Mouse (Mus musculus) kidney, postnatal 25 days (tissue): ENCODE results near the gene Atp6v0a1.
"Not testable (repeated sequence)": the region's sequence is repeated elsewhere in the genome, so short reads cannot be mapped to it uniquely, and the experiment has no call there.

Experiments
- DNase-seq, 2 experiments: peaks; one replicate each; pipeline ENCODE4 v3.0.0; 2021; ENCODE audit warnings: mixed read lengths in 2 of 2

Atp6v0a1 gene

DNA sequence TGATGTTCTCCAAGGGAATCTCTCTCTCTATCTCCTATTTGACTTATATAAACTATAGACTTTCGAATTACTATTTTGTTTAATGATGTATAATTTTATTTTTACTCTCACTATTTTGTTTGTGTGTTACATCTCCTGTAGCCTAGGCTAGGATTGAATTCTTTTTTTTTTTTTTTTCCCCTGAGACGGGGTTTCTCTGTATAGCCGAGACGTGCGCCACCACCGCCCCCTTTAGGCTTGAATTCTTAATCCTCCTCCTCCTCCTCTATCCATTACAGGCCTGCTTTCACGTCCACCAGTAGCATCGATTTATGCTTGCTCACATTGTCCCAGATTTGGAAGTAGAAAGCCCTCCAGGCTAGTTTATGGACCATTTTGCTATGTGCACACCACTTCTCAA lies 27.2 kb upstream of the Atp6v0a1 start:
- DNase-seq = no peak

DNA sequence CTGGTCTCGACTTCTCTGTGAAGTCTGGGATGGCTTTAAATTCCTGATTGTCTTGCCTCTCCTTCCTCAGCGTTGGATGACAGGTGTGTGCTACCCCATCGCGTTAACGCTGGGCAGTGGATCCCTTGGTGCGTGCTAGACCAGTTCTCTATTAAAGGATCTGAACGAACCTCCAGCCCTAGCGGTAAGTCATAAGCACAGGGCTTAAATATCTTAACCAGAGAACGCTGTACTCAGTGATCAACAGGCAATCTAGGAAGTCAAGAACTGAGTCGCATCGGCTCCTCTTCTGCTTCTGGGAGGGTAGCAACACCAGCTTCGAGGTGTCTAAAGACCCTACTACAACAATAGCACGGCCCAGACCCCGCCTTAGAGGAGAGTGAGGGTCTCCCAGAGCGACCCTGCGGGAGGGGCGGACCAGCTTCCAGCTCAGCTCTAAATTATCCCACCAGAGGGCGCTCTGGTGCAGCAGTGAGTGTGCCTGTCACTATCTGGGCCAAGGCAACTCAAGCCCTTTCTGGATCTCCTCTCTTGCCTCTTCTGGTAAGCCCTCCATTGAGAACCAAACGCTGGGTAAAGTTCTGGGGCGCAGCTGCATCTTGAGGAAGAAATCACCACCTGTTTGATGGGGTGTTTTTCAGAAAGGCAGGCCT lies 26.0 kb upstream of the Atp6v0a1 start:
- DNase-seq = peak; percentile 77 to 92

DNA sequence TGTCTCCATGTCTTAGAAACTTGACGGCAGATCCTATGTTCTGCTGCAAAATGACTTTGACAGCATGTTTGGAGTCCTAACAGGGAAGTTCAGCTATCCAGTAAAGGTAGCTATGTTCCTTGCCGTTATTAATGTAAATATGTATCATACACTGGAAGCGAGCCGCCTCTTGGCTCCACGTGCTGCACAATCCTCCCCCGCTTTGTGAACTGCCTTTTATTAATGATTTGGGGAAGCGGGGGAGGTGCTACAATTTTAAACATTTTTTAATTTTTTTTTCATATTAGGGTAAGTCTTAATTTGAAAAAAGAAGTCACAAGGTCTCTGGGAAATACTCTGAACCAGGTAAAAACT lies 25.5 kb upstream of the Atp6v0a1 start:
- no peak for DNase-seq

DNA sequence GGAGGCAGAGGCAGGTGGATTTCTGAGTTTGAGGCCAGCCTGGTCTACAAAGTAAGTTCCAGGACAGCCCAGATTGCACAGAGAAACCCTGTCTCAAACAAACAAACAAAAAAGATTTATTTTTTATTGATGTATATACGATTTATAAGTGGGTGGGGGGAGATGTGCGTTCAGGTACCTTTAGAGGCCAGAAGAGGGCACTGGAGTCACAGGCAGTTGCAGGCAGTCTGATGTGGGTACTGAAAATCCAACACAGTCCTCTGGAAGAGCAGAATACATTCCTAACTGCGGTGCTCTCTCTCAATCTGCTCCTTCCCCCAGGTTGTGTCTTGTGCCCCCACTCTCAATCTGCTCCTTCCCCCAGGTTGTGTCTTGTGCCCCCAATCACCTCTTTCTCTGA lies 23.6 kb upstream of the Atp6v0a1 start:
- no peak for DNase-seq

DNA sequence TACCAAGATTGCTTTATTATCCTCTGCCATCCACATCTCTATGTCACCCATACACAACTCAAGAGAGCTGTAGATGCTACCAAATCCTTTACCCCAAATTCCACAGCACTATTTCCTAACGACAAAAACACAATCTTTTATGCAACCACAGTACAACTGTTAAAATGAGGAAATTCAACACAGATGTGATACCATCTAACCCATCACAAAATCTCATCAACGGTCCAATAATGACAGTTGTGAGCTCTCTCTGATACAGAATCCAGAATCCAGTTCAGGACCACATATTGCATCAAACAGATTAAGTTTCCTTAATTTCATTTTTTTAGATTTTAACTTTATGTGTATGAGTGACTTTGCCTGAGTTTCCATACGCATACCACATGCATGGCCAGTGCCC lies 20.6 kb upstream of the Atp6v0a1 start:
- DNase-seq = no peak

DNA sequence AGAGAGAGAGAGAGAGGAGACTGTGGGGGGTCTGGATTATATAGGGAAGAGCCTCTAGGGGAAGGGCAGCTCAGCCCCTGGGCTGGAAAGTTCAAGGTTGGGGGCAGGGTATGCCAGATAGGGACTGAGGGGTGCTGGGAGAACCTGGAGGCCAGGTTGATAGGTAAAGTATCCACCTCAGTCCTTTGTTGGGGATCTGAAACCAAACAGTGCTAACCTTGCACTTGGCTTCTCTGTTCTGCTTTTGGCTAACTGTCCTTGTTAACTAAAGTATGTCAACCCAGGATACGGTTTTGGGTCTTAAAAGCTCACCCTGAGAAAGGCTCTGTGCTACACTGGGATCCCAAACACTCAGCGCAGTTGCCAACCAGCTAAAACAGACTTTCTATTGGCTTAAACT lies 19.6 kb upstream of the Atp6v0a1 start:
- DNase-seq = no peak

DNA sequence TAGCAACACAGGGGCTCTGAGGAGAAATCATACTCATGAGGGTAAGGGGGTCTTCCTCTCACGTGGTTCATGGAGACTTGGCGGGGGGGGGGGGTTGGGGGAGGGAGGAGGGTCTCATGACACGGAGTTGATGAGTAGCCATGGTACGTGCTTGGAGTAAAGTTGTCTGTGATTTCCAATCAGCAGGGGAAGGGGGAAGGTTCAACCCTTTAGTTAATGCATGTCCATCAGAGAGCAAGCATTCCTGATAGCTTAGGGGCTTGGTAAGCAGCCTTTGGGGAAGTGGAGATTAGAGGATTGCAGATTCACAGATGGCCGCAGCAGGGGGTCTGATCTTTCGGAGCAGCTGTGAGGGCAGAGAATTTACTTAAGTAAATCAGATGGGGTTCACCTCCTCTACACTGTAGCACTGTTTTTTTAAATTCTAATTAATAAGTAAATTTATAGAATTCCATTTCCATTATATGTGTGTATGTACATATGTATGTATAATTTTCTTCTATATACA lies 18.2 kb upstream of the Atp6v0a1 start:
- DNase-seq = no peak

DNA sequence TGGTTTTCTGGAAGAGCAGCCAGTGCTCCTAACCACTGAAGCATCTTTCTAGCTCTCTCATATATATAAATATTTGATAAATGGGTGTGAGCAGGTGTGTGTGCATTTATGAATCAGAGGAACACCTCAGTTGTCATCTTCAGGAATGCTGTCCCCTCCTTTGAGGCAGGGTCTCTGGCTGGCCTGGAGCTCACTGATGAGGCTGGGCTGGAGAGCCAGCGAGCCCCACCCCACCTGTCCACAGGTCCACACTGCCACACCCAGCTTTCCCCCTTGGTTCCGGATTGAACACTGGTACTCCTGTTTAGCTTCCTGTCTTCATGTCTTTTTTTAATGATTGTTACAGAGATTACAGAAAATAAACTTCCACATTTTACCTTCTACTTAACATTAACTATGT lies 15.8 kb upstream of the Atp6v0a1 start:
- no peak for DNase-seq

DNA sequence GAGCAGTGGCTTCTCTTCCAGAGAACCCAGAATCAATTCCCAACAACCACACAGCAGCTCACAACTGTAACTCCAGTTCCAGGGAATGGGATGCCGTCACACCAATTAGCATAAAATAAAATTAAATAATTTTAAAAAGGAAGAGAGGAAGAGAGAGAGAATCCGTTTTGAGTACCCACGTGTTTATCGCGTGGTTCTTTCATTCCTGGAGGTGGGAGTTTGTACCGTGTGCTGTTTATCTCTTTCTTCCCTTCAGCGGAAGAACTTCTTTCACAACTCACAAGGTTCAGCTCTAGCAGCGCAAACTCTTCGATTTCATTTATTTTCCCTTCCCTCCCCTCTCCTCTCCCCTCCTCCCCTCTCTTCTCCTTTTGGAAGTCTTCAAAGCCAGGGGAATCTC lies 15.0 kb upstream of the Atp6v0a1 start:
- no peak for DNase-seq

DNA sequence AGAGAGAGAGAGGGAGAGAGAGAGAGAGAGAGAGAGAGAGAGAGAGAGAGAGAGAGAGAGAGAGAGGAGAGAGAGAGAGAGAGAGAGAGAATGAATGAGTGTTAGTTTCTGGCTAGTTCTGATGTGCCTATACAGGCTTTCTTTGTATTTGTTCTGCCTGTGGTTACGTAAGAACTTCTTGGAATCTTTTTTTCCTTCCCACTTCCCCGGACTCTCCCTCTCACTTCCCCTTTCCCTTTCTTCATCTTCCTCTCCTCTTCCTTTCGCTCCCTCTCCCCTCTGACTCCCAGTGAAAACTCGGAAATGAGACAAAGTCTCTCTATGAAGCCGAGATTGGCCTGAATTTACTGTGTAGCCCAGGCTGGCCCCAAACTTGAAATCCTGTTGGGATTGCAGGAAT lies 14.6 kb upstream of the Atp6v0a1 start:
- no peak for DNase-seq

DNA sequence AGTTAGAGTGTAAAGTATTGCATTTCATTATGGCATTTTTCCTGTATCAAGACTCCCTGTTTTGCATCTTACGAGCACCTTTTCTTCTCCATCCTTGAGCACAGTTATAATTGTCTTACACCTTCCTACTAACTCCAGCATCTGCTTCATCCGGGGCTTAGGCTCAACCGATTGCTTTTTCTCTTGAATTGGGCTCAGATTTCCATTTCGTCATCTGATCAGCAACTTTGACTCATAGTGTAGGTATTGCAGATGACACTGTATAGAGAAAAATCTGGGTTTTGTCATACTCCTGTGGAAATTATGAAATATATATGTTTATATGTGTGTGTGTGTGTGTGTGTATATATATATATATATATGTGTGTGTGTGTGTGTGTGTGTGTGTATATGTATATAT lies 12.8 kb upstream of the Atp6v0a1 start:
- no peak for DNase-seq

DNA sequence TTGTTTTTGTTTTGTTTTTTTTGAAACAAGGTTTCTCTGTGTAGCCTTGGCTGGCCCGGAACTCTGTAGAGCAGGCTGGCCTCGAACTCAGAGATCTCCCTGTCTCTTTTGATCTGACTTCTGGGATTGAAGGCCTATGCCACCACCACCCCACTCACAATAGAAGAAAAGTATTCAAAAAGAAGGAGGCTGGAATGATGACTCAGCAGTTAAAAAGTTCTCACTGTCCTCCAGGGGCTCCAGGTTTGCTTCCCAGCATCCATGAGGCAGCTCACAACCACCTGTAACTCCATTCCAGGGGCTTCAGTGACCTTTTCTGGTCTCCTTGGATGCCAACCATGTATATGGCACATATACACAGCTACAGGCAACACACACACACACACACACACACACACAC lies 10.4 kb upstream of the Atp6v0a1 start:
- no peak for DNase-seq

DNA sequence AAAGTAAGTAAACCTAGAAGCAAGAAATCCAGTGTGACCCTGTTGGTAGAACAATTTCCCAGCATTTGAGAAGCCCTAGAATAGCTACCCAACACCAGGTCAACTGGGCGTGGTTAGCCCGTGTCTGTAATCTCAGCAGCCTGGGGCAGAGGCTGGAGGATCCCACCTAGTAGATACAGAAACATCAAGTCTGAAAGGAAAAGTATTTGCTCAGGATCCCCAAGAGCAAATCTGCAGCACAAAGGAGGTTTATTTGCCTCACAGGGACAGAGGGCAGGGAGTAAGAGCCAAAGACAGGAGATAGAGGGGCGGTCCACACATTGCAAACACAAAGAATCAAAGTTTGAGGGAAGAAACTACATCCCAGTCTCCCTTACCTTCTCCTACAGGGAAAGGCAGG lies 10.0 kb upstream of the Atp6v0a1 start:
- no peak for DNase-seq

DNA sequence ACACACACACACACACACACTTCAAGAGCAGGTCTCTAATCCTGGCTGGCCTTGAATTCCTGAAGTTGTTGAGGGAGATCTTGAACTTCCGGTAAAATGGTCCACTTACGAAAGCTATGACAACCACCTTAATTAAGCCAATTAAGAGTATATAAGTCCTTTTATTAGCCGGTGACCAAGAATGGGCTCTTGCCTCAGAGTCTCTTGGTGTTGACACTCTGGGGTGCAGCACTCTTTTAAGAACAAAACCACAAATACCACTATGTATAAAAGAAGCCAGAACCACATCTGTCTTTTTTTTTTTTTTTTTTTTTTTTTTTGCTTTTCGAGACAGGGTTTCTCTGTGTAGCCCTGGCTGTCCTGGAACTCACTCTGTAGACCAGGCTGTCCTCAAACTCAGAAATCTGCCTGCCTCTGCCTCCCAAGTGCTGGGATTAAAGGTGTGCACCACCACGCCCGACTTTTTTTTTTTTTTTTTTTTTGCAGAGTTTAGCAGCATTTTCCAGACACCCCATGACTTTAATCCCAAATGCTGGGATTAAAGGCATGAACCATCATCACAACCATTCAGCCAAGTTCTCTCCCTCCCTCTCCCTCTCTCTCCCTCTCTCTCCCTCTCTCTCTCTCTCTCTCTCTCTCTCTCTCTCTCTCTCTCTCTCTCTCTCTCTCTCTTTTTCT lies 7.2 kb upstream of the Atp6v0a1 start:
- not testable (repeated sequence) for DNase-seq

DNA sequence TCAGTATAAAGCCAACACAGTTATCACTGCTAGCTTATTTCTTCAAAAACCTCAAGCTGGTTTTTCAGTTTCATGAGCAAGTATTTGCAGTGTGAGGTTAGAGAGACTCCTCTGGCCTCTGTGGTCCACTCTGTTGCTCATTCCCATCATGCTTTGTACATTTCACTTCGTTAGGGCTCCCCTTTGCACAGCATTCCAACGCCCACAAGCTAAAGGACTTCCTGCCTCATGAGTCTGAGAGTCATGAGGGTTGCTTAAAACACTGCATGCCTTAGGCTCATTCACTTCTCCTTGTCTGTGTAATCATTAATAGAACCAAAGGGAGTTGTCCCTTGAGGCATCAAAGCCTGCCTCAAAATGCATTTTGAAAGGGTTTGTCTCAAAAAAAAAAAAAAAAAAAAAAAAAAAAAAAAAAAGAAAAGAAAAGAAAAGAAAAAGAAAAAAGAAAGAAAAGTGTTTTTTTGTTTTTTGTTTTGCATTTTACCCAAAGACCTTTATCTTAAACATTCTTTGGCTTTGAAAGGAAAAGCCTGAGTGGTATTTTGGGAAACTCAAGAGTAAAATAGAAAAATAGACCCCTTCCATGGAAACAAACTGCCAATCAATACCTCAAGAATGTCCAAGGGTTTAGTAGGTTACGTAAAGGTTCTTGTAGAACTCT lies 6.1 kb upstream of the Atp6v0a1 start:
- peak; percentile 12 to 64 for DNase-seq

DNA sequence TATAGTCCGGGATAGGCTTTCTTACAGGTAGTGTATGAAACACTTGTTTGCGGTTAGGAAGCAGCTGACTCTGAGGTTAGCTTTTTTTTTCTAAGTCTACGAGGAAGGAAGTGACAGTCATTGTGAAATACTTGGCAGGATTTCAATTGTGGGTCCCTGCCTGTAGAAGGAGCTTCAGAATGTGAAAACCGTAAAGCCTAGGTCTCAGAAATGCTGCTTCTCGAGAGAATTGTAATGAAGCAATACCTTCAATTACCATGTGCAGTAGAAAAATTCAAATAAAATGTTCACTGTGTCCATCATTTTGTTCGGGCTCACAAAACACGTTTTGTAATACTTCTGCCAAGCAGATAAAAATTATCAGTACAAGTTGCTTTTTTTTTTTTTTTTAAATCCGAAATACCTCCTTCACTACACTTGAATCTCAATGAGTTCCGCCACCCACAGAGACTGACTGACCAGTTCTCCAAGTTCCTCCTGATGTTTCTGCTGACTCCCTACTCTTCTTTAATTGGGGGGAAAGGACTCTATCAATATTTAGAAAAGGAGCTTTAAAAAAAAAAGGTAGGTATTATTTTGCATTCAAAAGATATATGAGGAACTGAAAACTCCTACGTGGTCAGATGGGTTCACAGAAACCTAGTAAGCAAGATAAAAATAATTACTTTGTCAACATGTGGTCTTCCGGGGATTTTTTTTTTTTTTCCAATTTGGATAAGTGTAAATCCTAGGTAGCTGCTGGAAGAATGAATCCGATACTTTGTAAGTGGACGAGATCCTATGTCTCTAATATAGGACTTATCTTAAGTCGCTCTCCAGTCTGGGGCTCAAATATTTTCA lies 826 bp upstream of the Atp6v0a1 start:
- DNase-seq = peak in 1 of 2 experiments; percentile 18

DNA sequence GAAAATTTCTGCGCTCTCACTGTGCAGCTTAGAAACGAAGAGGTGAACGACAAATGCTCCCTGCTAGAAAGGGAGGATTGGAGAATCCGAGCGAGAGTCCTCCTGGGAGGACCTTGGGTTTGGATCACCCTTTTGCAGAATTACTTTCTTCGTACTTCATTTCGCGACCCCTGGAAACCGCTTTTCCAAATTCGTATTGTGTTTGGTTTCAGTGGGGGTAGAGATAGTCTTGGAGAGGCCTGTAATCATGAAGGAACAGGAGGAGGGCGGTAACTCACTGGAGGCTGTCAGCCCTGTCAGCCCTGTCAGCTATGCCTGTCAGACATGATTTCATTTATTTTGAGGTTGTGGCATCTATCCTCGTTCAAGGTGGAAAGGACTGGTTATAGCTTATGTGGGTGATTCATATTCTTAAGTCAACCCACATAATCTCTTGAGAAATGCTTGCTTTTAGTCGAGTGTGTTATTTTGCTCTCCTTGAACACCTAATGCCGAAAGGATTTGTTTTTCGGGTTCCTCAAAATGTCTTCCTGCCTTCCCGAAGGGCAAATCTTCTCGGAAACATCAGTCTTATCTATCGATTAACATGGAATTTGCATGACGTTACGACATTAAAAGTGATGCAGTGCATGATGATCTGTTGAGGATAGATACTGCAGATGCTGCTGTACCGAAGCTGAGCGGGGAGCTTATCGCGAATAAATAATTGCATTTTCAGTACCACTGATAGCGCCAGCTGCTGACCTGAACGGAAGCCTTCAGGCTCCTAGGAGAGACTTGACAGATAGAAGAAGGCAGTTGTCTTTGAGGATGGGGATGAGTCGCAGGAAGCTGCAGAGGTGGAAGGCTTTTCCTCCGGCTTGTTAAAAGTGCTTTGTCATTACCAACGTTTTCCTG lies 884 bp downstream of the Atp6v0a1 start:
- no peak for DNase-seq

DNA sequence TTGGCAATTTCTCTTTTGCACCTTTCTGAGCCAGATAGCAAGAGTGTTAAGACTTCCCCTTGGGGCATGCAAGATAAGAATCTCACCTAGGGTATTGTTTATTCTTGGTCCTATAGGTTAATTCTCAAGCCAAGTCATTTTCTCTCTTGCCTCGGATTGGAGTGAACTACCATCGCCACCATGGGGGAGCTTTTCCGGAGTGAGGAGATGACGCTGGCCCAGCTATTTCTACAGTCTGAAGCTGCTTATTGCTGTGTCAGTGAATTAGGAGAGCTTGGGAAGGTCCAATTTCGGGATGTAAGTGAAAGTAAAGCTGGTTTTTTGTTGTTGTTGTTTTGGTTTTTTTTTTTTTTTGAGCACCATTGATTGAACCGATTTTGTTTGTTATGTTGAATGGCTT lies 2.4 kb downstream of the Atp6v0a1 start:
- DNase-seq = no peak

DNA sequence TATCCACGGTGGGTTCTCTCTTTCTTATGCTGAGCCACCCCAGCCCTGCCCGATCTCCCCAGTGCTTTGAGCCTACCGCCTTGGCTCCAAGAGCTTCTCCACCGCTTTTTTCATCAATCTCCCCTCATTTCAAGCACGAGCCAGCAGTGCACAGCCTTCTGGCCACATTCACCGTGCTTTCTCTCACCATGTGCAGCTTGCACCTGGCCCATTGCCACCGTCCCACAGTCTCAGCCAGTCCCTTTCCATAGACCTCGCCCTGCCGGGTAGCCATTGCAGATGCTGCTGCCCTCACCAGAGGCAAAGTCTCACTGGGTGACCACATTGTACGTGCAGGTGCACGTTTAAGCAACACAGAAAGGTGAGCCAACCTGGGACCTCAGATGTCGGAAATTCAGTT lies 14.1 kb downstream of the Atp6v0a1 start:
- no peak for DNase-seq

DNA sequence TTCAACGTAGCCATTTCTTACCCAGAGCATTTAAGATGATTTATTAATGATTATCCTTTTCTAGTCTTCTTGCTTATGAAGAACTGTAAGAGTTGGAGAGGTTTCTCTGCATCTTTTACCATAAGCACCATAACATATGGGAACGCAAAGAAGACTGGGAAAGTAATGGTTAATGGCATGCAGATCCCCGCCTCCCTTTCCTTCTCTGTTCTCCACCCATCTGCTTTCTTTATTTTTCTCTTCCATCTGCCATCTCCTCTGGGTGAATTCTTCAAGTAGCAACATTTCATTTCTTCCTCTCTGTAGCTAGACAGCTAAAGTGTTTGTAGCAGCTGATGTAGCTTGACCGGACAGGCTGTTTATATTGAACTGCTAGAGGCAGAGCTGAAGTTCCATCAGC lies 14.7 kb downstream of the Atp6v0a1 start:
- no peak for DNase-seq

DNA sequence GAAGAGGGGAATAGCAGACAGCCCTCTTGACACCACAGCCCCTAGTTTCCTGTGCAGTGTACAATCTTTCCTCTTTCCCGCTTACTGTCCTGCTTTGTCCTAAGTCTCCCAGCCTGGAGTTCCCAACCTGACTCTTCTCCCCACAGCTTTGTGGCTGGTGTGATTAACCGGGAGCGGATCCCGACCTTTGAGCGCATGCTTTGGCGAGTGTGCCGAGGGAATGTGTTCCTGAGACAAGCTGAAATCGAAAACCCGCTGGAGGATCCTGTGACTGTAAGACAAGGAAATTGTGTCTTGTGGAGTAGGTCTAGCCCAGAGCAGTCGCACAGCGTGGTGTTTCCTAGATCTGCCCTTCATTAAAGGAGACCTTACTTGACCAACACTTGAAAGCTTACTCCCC lies 17.9 kb downstream of the Atp6v0a1 start:
- no peak for DNase-seq

DNA sequence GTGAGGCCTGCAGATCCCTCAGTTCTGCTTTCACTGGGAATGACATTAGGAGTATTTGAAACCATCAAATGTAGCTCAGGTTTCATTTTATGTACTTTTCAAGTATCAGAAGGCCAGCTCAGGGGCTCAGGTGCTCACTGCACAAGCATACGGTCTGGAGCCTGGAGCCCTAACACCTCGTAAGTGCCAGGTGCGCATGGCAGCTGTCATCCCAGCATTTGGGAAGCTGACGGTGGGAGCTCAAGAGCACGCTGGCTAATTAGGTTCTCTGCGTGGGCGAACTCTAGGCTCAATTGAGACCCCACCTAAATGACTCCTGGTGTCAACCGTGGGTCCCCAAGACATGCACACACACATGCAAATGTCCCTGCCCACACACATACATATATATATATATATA lies 20.1 kb downstream of the Atp6v0a1 start:
- DNase-seq = no peak
